Mouse (Mus musculus): ENCODE data around the gene Ric1. TPM values are rescaled to one million over a fixed set of nuclear protein-coding genes. Genes with fewer than 3 reads are reported as not detected.
"Not testable (repeated sequence)": the region's sequence is repeated elsewhere in the genome, so short reads cannot be mapped to it uniquely, and the experiment has no call there.

Gene Ric1
- polyA plus RNA-seq, 1 experiment from 2014 or later: 14.2 TPM

- 83% methylated on average over 3 of the region's 3 CpGs for WGBS
- H3K4me3 ChIP-seq (replicated peaks); H3K9ac ChIP-seq; H3K9me3 ChIP-seq (replicated peaks); H3K27me3 ChIP-seq; ATAC-seq (replicated peaks; ENCODE audit: low FRiP score); H3K4me2 ChIP-seq; H3K27ac ChIP-seq; H3K4me1 ChIP-seq: not testable (repeated sequence)
- H3K36me3 ChIP-seq: peaks cover 68% of the 10 kb centered on the region
These were observed 71.7 kb downstream of the Ric1 start for GRCm38 (mm10) chr19:29593783-29594182.

GRCm38 (mm10) chr19:29596276-29596675 is 74.2 kb downstream of the Ric1 start:
- WGBS: 94% methylated on average over 3 of the region's 3 CpGs
- Histone ChIP-seq H3K4me1 (no peaks in the 10 kb centered on the region), H3K9me3 (replicated peaks) (no peaks in the 10 kb centered on the region), H3K4me3 (replicated peaks) (no peak overlapping the region), H3K9ac (no peak overlapping the region), H3K36me3 (peaks cover 74% of the 10 kb centered on the region), H3K27ac (no peak overlapping the region), H3K27me3 (no peaks in the 10 kb centered on the region), H3K4me2 (no peak overlapping the region)
- no peak for ATAC-seq (replicated peaks; ENCODE audit: low FRiP score)

- H3K36me3 ChIP-seq: peaks cover 75% of the 10 kb centered on the region
- WGBS: 95% methylated on average over 2 of the region's 2 CpGs
These were observed 74.9 kb downstream of the Ric1 start for GRCm38 (mm10) chr19:29596985-29597384.

GRCm38 (mm10) chr19:29598981-29599380 is 76.9 kb downstream of the Ric1 start:
- Histone ChIP-seq H3K36me3 (peaks cover 90% of the 10 kb centered on the region), H3K4me1 (no peaks in the 10 kb centered on the region), H3K9me3 (replicated peaks) (no peaks in the 10 kb centered on the region), H3K27me3 (no peaks in the 10 kb centered on the region), H3K9ac (no peak overlapping the region), H3K4me3 (replicated peaks) (no peak overlapping the region), H3K27ac (no peak overlapping the region), H3K4me2 (no peak overlapping the region)
- 77% methylated on average over 5 of the region's 5 CpGs for WGBS
- ATAC-seq (replicated peaks; ENCODE audit: low FRiP score): no peak

More at GRCm38 (mm10) chr19:29596985-29597384, 74.9 kb downstream of the Ric1 start:
- H3K9me3 ChIP-seq (replicated peaks): no peaks in the 10 kb centered on the region
- H3K27me3 ChIP-seq: no peaks in the 10 kb centered on the region
- H3K4me2 ChIP-seq: no peak overlapping the region
- no peak overlapping the region for H3K27ac ChIP-seq
- no peaks in the 10 kb centered on the region for H3K4me1 ChIP-seq
- H3K9ac ChIP-seq: no peak overlapping the region
- H3K4me3 ChIP-seq (replicated peaks): no peak overlapping the region
- no peak for ATAC-seq (replicated peaks; ENCODE audit: low FRiP score)

- H3K9ac ChIP-seq: no peak overlapping the region
- peaks cover 71% of the 10 kb centered on the region for H3K36me3 ChIP-seq
- no peaks in the 10 kb centered on the region for H3K9me3 ChIP-seq (replicated peaks)
- H3K27me3 ChIP-seq: no peaks in the 10 kb centered on the region
- 88% methylated on average over 14 of the region's 14 CpGs for WGBS
- no peak overlapping the region for H3K27ac ChIP-seq
- ATAC-seq (replicated peaks; ENCODE audit: low FRiP score): no peak
- H3K4me2 ChIP-seq: no peak overlapping the region
- no peak overlapping the region for H3K4me3 ChIP-seq (replicated peaks)
- no peaks in the 10 kb centered on the region for H3K4me1 ChIP-seq
These were observed 81.7 kb downstream of the Ric1 start for GRCm38 (mm10) chr19:29603548-29604353.

- Histone ChIP-seq H3K4me2 (no peak overlapping the region), H3K27me3 (no peaks in the 10 kb centered on the region), H3K27ac (no peak overlapping the region), H3K9me3 (replicated peaks) (no peaks in the 10 kb centered on the region), H3K4me1 (no peaks in the 10 kb centered on the region), H3K9ac (no peak overlapping the region), H3K36me3 (peaks cover 62% of the 10 kb centered on the region), H3K4me3 (replicated peaks) (no peak overlapping the region)
- no peak for ATAC-seq (replicated peaks; ENCODE audit: low FRiP score)
- WGBS: 97% methylated on average over 3 of the region's 3 CpGs
These were observed 82.6 kb downstream of the Ric1 start for GRCm38 (mm10) chr19:29604653-29605052.

GRCm38 (mm10) chr19:29607521-29607920 is 85.4 kb downstream of the Ric1 start:
- WGBS: 91% methylated on average over 4 of the region's 4 CpGs
- no peaks in the 10 kb centered on the region for H3K9me3 ChIP-seq (replicated peaks)

GRCm38 (mm10) chr19:29608212-29608611 is 86.1 kb downstream of the Ric1 start:
- Histone ChIP-seq H3K27ac (no peak overlapping the region), H3K9me3 (replicated peaks) (no peaks in the 10 kb centered on the region), H3K4me1 (no peaks in the 10 kb centered on the region), H3K4me2 (no peak overlapping the region), H3K27me3 (no peaks in the 10 kb centered on the region), H3K36me3 (peaks cover 66% of the 10 kb centered on the region), H3K4me3 (replicated peaks) (no peak overlapping the region), H3K9ac (no peak overlapping the region)
- 87% methylated on average over 4 of the region's 4 CpGs for WGBS
- no peak for ATAC-seq (replicated peaks; ENCODE audit: low FRiP score)

More at GRCm38 (mm10) chr19:29607521-29607920, 85.4 kb downstream of the Ric1 start:
- no peak overlapping the region for H3K27ac ChIP-seq
- H3K4me2 ChIP-seq: no peak overlapping the region
- no peaks in the 10 kb centered on the region for H3K4me1 ChIP-seq
- no peak overlapping the region for H3K4me3 ChIP-seq (replicated peaks)
- no peak for ATAC-seq (replicated peaks; ENCODE audit: low FRiP score)
- H3K9ac ChIP-seq: no peak overlapping the region
- peaks cover 66% of the 10 kb centered on the region for H3K36me3 ChIP-seq
- H3K27me3 ChIP-seq: no peaks in the 10 kb centered on the region

- Histone ChIP-seq H3K9me3 (replicated peaks) (no peaks in the 10 kb centered on the region), H3K4me2 (no peak overlapping the region), H3K27me3 (no peaks in the 10 kb centered on the region), H3K4me1 (no peaks in the 10 kb centered on the region), H3K36me3 (peaks cover 72% of the 10 kb centered on the region), H3K27ac (no peak overlapping the region), H3K4me3 (replicated peaks) (no peak overlapping the region), H3K9ac (no peak overlapping the region)
- ATAC-seq (replicated peaks; ENCODE audit: low FRiP score): no peak
- WGBS: 93% methylated on average over 10 of the region's 10 CpGs
These were observed 88.8 kb downstream of the Ric1 start for GRCm38 (mm10) chr19:29610907-29611306.

- 88% methylated on average over 2 of the region's 2 CpGs for WGBS
- Histone ChIP-seq H3K4me3 (replicated peaks) (no peak overlapping the region), H3K27me3 (no peaks in the 10 kb centered on the region), H3K36me3 (peaks cover 74% of the 10 kb centered on the region), H3K4me2 (no peak overlapping the region), H3K4me1 (no peaks in the 10 kb centered on the region), H3K27ac (no peak overlapping the region), H3K9ac (no peak overlapping the region), H3K9me3 (replicated peaks) (no peaks in the 10 kb centered on the region)
- ATAC-seq (replicated peaks; ENCODE audit: low FRiP score): no peak
These were observed 90.0 kb downstream of the Ric1 start for GRCm38 (mm10) chr19:29612102-29612501.

GRCm38 (mm10) chr19:29641055-29641454 is 119.0 kb downstream of the Ric1 start:
- no peaks in the 10 kb centered on the region for H3K9me3 ChIP-seq (replicated peaks)
- peak overlapping the region; percentile 68 for H3K27ac ChIP-seq
- peak; percentile 77 for ATAC-seq (replicated peaks; ENCODE audit: low FRiP score)
- peaks cover 22% of the 10 kb centered on the region for H3K4me1 ChIP-seq
- 14% methylated on average over 9 of the region's 9 CpGs for WGBS
- H3K9ac ChIP-seq: no peak overlapping the region
- H3K4me3 ChIP-seq (replicated peaks): no peak overlapping the region; the same call in 1 of the 2 replicates
- H3K27me3 ChIP-seq: no peaks in the 10 kb centered on the region
- H3K4me2 ChIP-seq: peak overlapping the region; percentile 42
- peaks cover 25% of the 10 kb centered on the region for H3K36me3 ChIP-seq

- H3K36me3 ChIP-seq: peaks cover 22% of the 10 kb centered on the region
- no peaks in the 10 kb centered on the region for H3K9me3 ChIP-seq (replicated peaks)
- peak overlapping the region; percentile 68; the same call in 1 of the 2 replicates for H3K27ac ChIP-seq
- peak overlapping the region; percentile 42 for H3K4me2 ChIP-seq
- 58% methylated on average over 5 of the region's 5 CpGs for WGBS
- H3K9ac ChIP-seq: no peak overlapping the region
- H3K4me3 ChIP-seq (replicated peaks): no peak overlapping the region
- ATAC-seq (replicated peaks; ENCODE audit: low FRiP score): 0 out of 2 replicates have a peak, but pooled peaks have one; percentile 23
- H3K4me1 ChIP-seq: peaks cover 22% of the 10 kb centered on the region
- no peaks in the 10 kb centered on the region for H3K27me3 ChIP-seq
These were observed 119.4 kb downstream of the Ric1 start for GRCm38 (mm10) chr19:29641510-29641909.
